Mouse (Mus musculus) large intestine, adult 2 months (tissue): Measurements from ENCODE around the gene Cenpt. TPM values are rescaled to one million over a fixed set of nuclear protein-coding genes. Genes with fewer than 3 reads are reported as not detected.
"Not testable (repeated sequence)": the region's sequence is repeated elsewhere in the genome, so short reads cannot be mapped to it uniquely, and the experiment has no call there.

Experiments
- DNase-seq: peaks from one replicate; pipeline ENCODE4 v3.0.0-alpha.2; 2012; ENCODE audit warnings: low read depth, low spot score
- WGBS: fragments of 180-500 bp; shearing (Covaris S2); methylation state at CpG from one replicate; pipeline ENCODE4 v1.1.7; 2018; 5-methylcytosine and 5-hydroxymethylcytosine counted together
- polyA plus RNA-seq: library from polyadenylated mRNA; depleted of rRNA; stranded (reverse); fragments of >200 nt; gene quantifications from 2 replicates; pipeline ENCODE4 v1.2.3, GENCODE M21; 2012

Cenpt gene
- polyA plus RNA-seq, 1 experiment = 20.5 TPM

DNA sequence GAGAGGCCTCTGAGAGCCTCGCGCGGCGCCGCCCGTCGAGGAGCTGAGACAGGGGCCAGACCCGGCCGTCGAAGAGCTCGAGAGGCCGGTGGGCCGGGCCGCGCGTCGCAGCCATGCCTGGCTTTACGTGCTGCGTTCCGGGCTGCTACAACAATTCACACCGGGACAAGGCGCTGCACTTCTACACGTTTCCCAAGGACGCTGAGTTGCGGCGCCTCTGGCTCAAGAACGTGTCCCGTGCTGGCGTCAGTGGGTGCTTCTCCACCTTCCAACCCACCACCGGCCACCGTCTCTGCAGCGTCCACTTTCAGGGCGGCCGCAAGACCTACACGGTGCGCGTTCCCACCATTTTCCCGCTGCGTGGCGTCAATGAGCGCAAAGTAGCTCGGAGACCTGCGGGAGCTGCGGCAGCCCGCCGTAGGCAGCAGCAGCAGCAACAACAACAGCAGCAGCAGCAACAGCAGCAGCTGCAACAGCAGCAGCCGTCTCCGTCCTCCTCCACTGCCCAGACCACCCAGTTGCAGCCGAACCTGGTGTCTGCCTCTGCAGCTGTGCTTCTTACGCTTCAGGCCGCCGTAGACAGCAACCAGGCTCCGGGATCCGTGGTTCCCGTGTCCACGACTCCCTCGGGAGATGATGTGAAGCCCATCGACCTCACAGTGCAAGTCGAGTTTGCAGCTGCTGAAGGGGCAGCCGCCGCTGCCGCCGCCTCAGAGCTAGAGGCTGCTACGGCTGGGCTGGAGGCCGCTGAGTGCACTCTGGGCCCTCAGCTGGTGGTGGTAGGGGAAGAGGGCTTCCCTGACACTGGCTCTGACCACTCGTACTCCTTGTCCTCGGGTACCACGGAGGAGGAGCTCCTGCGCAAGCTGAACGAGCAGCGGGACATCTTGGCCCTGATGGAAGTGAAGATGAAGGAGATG, 2.4 kb upstream of the Cenpt start:
- WGBS = under 1% methylated on average over 71 of the region's 71 CpGs
- DNase-seq = no peak

DNA sequence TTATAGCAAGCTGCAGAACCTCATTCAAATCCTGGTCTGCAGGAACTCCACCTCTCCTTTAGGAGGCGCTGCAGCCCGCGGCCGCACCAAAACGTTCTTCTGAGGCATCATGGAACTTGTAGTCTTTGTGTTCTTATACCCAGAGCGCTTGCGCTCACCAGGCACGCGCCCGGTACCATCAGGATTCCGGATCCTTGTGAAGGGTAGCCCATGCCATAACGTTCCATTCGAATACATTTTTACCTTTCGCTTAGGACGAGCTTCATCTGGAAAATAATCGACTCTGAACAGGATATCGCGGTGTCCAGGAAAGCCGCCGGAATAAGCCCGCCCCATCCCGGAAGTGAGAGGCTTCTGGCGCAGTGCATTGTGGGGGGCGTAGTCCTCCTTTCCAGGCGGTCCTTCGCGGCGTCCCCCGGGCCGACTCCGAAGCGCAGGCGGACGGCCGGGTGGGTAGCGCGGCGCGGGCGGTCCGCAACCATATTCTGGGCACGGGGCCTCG, 1.7 kb upstream of the Cenpt start, which contains the start of gene Thap11:
Thap11 (plus strand) TSS at position 418 of the 502 bp plus-strand sequence.
- DNase-seq = peak; percentile 75

DNA sequence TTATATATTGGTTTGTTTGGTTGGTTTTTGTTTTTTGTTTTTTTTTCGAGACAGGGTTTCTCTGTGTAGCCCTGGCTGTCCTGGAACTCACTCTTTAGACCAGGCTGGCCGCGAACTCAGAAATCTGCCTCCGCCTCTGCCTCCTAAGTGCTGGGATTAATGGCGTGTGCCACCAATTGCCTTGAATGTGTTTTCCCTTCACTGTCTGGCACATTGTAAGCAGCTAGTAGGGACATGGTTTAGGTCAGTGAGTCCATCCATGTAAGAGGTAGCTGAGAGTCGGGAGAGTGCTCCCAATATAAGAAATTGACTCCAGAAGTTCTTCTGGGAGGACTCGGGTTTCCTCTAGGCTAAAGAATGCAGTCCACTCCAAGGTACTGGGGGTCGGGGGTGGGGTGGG, 1.2 kb upstream of the Cenpt start:
- 22% methylated on average over 8 of the region's 8 CpGs for WGBS
- no peak for DNase-seq

More for the DNA sequence above, 1.7 kb upstream of the Cenpt start, which contains the start of gene Thap11:
- WGBS = under 1% methylated on average over 43 of the region's 43 CpGs

DNA sequence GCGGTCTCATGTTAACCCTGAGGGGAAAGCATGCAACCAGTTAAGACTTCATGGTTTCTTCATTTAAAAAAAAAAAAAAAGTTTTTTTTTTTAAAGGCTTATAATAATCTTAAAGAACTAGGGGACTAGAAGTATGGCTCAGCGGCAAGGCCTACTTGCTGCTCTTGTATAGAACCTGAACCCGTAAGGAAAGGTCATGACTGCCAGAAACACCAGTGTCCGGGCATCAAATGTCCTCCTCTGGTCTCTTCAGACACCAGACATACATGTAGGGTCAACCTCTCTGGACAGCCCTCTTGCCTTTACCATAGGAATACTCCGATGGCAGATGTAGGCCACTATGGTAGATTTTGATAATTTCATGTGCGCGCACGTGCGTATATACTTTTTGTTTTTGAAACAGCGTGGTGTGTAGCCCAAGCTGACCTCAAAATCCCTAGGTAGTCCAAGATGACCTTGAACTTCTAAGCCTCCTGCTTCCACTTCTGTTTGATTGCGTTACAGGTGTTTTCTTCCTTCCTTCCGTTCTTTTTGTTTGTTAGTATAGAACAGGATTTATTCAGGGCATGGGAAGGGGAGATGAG, 840 bp downstream of the Cenpt start:
- 73% methylated on average over 12 of the region's 12 CpGs for WGBS

DNA sequence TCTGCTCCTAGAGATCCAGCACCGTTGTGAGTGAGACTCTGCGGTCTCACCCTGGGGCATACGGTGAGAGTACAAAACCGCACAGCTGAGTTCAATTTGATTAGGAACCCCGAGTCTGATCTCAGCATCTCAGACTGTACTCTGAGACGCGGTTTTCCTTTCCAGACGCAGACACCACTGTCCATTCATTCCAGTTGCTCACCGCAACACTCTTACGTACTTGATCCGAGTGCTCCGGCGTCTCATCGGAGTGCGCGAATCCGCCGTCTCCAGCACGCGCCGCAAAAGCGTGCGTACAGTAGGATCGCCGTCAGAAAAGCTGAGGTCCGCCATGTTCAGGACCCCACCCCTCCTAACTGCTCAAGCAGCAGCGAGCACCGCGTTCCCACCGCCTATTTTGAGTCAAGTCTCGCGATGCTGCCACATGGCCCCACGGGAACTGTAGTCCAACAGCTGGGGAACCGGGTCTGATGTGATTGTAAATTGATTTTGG, 1.4 kb downstream of the Cenpt start:
- peak; percentile 72 for DNase-seq
- under 1% methylated on average over 34 of the region's 34 CpGs for WGBS

More for the DNA sequence above, 840 bp downstream of the Cenpt start:
- DNase-seq = no peak

DNA sequence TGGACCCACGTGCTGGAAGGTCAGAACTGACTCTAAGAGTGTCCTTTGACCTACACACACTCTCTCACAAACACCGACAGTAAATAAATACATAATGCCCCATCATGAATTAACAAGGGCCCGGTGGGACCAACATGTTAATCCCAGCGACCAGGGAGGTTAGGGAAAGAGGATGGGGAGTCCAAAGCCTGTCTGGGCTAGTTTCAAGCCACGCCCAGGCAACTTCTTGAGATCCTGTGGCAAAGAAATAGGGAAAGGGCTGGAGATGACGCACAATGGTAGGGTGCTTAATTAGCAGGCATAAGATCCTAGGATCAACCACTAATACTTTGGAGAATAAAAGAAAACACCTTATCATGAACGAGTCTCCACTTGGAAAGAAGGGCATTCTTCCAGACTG, 2.5 kb downstream of the Cenpt start:
- WGBS = 65% methylated on average over 7 of the region's 7 CpGs
- no peak for DNase-seq

DNA sequence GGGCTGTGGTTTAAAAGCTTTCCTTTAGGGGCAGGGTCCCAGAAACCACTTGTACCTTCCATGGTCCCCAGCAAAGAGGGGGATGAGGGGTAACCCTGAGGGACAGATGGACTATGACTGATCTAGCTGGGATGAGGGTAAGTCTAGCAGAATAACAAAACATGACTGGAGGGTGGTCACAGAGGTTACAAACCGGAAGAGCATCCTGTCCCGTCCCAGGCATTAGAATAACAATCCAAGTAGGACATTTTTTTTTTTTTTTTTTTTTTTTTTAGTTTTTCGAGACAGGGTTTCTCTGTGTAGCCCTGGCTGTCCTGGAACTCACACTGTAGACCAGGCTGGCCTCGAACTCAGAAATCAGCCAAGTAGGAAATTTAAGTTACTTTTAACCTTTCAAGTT, 3.1 kb downstream of the Cenpt start:
- 85% methylated on average over 4 of the region's 4 CpGs for WGBS
- DNase-seq = no peak

DNA sequence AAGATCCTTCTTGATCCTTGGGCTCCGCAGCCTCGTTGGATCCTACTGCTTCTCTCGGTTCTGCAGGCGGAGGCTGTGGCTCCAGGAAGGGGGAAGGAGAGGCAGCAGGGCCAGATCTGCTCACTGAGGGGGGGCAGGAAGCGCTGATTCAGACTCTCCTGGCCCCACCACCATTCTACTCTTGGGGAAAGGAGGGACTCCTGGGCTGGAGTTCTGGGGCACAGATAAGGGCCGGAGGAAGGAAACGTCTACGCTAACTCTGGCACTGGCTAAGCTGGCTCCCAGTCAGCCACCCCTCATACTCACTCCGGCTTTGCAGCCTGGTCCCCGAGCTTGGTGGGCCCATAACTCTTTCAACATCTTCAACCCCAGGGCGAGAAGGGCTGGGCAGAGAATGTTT, 6.4 kb downstream of the Cenpt start:
- DNase-seq = no peak
- WGBS = 90% methylated on average over 11 of the region's 11 CpGs

DNA sequence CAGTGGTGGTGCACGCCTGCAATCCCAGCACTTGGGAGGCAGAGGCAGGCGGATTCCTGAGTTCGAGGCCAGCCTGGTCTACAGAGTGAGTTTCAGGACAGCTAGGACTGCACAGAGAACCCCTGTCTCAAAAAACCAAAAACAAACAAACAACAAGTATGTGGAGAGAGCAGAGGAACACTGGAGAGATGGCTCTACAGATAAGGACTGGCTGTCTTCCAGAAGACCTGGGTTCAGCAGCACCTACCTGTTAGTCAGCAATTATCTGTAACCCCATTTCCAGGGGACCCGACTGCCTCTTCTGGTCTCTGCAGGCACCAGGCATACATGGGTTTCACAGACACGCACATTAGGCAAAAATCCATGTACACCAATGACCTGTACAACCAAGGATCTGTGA, 13.9 kb downstream of the Cenpt start:
- no peak for DNase-seq
- 78% methylated on average over 5 of the region's 5 CpGs for WGBS

DNA sequence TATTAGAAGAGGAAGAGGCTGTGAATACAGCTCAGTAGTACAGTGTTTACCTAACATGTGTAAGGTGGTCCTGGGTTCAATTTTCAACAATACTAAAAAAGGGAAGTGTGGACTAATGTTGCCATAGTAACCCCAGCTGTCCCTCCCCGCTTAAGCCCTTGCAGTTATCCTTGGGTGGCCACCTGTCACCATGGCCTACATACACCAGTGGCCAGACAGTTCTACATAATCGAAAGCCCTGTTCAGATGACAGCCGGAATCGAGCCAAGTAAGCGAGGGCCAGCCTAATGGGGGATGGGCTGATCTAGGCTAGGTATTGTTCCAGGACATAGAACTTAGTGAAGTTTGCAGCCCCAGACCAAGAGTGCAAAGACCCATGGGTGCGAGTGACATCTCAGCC, 16.1 kb downstream of the Cenpt start:
- 81% methylated on average over 6 of the region's 6 CpGs for WGBS
- no peak for DNase-seq

DNA sequence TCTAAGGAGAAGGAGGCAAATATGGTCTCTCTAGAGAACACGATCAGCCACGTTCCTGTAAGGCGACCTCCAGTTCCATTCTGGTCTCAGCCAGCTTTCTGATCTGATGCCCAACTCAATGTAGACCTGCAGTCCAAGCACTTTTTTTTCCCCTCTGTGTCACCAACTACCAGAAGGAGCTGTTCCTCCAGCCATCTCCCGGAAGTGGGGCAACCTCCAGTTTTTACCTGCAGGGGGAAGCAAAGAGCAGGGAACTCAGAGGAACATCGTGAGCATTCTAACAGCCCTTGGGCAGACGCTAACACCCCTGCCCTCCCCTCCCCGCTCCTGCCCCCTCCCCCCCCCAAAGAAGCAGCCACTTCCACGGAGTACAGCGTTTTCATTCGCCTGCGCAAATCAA, 17.8 kb downstream of the Cenpt start:
- WGBS = 19% methylated on average over 11 of the region's 11 CpGs
- DNase-seq = no peak

DNA sequence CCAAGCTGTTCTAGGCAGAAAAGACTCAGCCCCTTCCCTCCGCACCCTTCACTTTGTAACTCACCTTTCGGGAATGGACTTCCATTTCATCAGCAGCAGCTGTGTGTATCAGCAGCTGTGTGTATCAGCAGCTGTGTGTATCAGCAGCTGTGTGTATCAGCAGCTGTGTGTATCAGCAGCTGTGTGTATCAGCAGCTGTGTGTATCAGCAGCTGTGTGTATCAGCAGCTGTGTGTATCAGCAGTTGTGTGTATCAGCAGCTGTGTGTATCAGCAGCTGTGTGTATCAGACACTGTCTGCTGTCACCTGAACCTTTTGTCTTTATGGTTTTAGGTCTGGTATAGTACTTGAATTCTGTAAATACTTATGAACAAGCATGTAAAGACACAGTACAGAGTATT, 19.3 kb downstream of the Cenpt start:
- DNase-seq = not testable (repeated sequence)
- WGBS = 76% methylated on average over 2 of the region's 2 CpGs

DNA sequence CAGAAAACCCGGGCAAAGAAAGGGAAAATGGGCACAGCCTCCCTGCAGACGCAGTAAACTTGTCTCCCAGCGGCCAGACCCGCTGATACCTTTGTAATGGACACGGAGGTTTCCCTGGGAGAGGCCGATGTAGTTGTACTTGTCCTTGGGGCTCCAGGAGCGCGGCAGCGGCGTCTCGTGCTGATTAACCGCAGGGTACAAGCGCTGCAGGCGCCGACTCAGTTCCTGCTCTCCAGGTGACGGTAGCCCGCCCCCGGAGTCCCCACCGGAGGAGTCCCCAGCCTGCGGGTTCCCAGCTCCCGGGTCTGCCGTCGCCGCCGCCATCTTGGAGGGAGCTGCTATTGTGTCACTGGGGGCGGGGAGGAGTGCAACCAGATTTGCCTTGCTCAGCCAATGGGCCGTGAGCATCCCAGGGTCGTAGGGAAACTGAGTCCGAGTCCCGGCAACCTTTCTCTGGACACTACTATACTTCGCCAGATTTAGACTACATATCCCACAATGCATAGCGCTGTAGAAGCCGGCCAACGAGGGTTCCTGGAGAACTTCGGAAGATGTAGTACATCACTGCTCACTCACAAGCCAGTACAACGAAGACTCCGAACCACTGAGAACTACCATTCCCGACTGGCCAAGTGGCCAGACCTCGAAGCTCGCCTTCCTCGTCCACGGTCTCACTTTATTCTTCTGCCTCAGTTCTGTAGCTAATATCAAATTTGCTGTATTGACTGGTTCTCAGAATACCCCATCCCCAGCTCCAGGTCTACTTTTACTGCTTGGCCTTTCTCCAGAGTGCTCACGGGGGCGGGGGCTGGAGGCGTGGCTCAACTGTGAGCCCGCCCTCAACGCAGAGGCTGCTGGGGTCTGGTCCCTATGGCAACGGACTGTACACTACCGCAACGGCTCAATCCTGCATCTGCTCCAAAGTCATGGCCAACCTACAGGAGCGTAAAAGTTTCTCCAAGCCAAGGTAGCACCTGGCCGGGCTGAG, 25.9 kb downstream of the Cenpt start, which contains the start of the genes Ranbp10 and Tsnaxip1:
Ranbp10 (minus strand) TSS at position 490 of the 988 bp plus-strand sequence.
Tsnaxip1 (plus strand) TSS at position 871 of the 988 bp plus-strand sequence.
- under 1% methylated on average over 52 of the region's 52 CpGs for WGBS
- DNase-seq = peak; percentile 95

DNA sequence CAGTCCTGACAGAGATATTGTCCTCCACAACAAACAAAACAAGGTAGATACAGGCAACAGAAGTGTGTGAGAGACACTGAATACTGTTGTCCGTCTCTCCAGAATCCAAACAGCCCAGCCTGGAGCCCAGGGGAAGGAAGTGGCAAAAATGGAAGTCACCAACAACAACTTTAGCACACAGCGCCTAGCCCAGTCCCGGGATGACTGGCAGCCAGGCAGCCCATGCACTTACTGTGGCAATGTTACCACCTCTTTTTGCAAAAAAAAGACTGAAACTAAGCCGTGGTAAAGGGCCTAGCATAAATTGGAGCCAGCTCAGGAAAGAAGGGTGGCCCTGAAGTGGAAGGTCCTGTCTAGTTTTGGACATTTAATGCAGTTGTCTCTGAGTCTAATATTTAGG, 26.7 kb downstream of the Cenpt start:
- 4% methylated on average over 4 of the region's 4 CpGs for WGBS
- DNase-seq = no peak

DNA sequence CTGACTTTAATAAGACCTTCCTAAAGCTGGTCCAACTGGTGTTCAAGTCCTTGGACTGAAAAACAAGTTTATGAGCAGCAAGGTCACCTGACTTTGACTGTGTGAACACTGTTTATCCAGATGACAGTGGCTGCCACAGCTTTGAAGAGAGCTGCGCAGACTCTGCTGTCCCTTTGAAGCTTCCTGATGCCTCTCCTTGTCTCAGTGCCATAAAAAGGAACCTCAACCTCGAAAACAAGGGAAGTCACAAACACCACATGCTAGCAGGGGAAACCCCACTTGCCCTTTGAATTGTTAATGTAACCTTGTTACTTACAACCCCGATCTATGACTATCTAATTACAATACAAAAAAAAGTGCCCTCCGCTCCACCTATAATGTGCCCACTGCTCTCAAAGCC, 27.6 kb downstream of the Cenpt start:
- 48% methylated on average over 4 of the region's 4 CpGs for WGBS
- no peak for DNase-seq

DNA sequence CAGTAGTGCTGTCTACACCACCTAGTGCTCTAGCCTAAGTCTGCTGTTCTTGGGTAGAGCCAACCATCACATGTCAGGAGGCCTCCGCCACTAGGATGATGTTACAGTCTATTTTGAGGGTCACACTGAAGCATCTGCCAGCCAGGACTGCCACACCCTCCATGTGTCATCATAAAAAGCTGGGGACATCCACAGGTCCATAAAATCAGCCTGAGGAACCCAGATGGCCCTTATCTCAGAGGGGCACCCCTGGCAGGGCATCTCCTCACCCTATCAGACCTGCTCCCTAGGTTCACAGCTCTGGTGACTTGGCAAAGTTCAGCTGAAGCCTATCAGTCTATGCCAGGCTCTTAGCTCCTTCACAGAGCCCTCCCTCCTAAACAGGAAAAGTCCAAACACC, 32.2 kb downstream of the Cenpt start:
- no peak for DNase-seq
- WGBS = 93% methylated on average over 1 of the region's 1 CpGs

DNA sequence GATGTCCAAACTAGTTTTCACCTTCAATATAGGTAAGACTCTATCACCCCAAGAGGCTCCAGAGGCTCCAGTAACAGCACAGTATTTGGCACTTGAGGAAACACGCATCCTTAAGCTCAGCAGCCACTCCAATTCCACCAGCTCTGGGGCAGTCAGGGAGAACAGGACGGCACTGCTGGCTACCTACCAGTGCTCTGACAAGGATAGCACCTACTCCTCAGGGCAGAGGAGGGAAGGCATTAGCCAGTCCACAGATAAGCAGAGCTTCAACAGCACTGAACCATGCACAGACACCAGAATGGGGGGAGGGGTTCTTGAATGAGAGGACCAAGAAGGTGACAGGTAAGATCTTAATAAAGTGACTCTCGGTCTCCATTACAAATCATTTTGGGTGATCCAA, 33.4 kb downstream of the Cenpt start:
- DNase-seq = no peak
- WGBS = 93% methylated on average over 3 of the region's 3 CpGs

DNA sequence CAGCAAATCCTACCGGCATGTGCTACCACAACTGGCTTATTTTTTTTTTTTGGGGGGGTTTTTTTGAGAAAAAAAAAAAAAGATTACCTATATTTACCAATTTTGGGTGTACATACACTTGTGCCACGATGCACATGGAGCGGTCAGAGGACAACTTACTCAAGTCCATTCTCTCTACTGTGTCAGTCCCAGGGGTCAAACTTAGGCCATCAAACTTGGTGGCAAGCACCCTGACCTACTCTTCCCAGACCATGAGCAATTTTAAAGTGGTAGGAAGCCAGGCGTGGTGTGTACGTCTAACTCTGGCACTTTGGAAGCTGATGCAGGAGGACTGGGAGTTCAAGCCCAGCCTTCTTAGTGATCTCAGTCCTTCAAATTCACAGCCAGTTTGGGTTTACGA, 39.8 kb downstream of the Cenpt start:
- DNase-seq = no peak
- 93% methylated on average over 6 of the region's 6 CpGs for WGBS

DNA sequence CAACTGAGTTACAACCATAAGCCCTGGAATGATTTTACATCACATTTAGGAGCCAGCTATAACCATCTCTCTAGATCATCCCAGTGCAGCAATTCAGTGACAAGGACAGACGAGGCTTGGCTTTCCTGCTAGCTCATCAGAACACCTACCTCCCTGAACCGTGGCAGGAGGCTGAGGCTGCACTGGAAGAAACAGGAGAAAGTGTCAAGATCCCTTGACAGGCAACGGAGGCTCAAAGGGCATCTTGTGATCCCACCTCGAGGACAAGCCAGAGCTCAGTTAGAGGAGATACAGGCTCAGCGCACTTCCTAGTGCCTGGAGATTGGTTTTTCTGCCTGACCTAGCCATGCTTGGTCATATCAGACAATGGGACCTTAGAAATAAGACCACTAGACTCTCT, 40.6 kb downstream of the Cenpt start:
- WGBS = 82% methylated on average over 5 of the region's 5 CpGs
- no peak for DNase-seq
